Mouse (Mus musculus): Measurements from ENCODE around the gene Ndrg2. TPM values are rescaled to one million over a fixed set of nuclear protein-coding genes. Genes with fewer than 3 reads are reported as not detected.
A peak's percentile ranks its signal among the peaks of the same experiment; 100 is the strongest.

Gene Ndrg2
- polyA plus RNA-seq, 2 experiments, result 11.6 to 13.5 TPM

DNA sequence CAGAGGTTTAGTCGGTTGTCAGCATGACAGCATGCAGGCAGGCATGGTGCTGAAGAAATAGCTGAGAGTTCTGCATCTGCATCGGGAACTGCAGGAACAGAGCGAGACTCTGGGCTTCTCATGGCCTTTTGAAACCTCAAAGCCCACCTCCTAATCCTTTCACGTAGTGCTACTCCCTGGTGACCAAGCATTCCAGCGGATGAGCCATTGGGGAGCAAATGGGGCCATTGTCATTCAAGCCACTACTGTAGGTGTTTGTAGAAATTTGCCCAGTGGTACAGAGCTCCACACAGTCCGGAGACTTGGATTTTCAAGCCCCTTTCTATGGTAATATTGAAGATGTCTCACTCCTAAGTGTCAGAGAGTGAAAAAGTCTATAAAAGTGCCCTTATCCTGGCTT lies 27.9 kb downstream of the Ndrg2 start:
- no peaks in the 10 kb centered on the region for H3K9me3 ChIP-seq (ENCODE audit: control insufficient read depth, low read length)
- H3K27ac ChIP-seq, result no peak overlapping the region
- peak overlapping the region in 1 of 2 experiments; percentile 79; a peak in 2 of 4 replicates for H3K4me3 ChIP-seq (ENCODE audit: insufficient read depth in 1 of 2, low read depth in 2 of 2, low read length in 2 of 2)
- TF ChIP-seq CTCF (IDR thresholded peaks at IDR 0.05; ENCODE audit: low read depth), result no peak
- H3K4me1 ChIP-seq (replicated peaks; ENCODE audit: control insufficient read depth in 2 of 2, insufficient read depth in 2 of 2, low read length in 1 of 2), result peaks cover 6 to 11% of the 10 kb centered on the region in 2 experiments
- H3K4me2 ChIP-seq (ENCODE audit: low read depth), result peak overlapping the region; percentile 96
- no peak for DNase-seq (ENCODE audit: low read depth in 3 of 3, low spot score in 3 of 3)
- no peak overlapping the region for H3K9ac ChIP-seq (replicated peaks)
- H3K27me3 ChIP-seq (ENCODE audit: control insufficient read depth, insufficient read depth, low read length), result no peaks in the 10 kb centered on the region
- H3K36me3 ChIP-seq (replicated peaks; ENCODE audit: control insufficient read depth, insufficient read depth, low read depth), result no peaks in the 10 kb centered on the region; the same call in 1 of the 2 replicates
- no peak for ATAC-seq (ENCODE audit: insufficient read depth)
- 70% methylated on average over 6 of the region's 6 CpGs for WGBS (ENCODE audit: insufficient replicate concordance)

- peak within 1 kb of the TSS; percentile 79 to 90 for H3K4me3 ChIP-seq (ENCODE audit: insufficient read depth in 1 of 2, low read depth in 2 of 2, low read length in 2 of 2)
- ATAC-seq (ENCODE audit: insufficient read depth), result peak; percentile 99
- H3K9me3 ChIP-seq (ENCODE audit: control insufficient read depth, low read length), result no peaks in the 10 kb centered on the region
- TF ChIP-seq EP300 (IDR thresholded peaks at IDR 0.05; ENCODE audit: low read depth) (no peak), CTCF (IDR thresholded peaks at IDR 0.05; ENCODE audit: low read depth) (no peak)
- H3K27ac ChIP-seq, result peak within 1 kb of the TSS; percentile 1; the same call in 1 of the 2 replicates
- DNase-seq (ENCODE audit: low read depth in 3 of 3, low spot score in 3 of 3), result peak; percentile 83 to 90 (median 89)
- under 1% methylated on average over 43 of the region's 43 CpGs for WGBS (ENCODE audit: insufficient replicate concordance)
- H3K27me3 ChIP-seq (ENCODE audit: control insufficient read depth, insufficient read depth, low read length), result no peaks in the 10 kb centered on the region
- no peaks in the 10 kb centered on the region for H3K36me3 ChIP-seq (replicated peaks; ENCODE audit: control insufficient read depth, insufficient read depth, low read depth)
- peak within 1 kb of the TSS; percentile 96 for H3K4me2 ChIP-seq (ENCODE audit: low read depth)
- peak within 1 kb of the TSS; percentile 55 for H3K9ac ChIP-seq (replicated peaks)
- H3K4me1 ChIP-seq (replicated peaks; ENCODE audit: control insufficient read depth in 2 of 2, insufficient read depth in 2 of 2, low read length in 1 of 2), result peaks cover 6 to 11% of the 10 kb centered on the region in 2 experiments
Measured at GRCm38 (mm10) chr14:51884598-51885331, 29.2 kb downstream of the Ndrg2 start, which contains the start of gene Mettl17. TSS of gene Mettl17 (plus strand) at chr14:51884842.

GRCm38 (mm10) chr14:51884031-51884544 lies 29.9 kb downstream of the Ndrg2 start:
- Histone ChIP-seq H3K4me1 (replicated peaks; ENCODE audit: control insufficient read depth in 2 of 2, insufficient read depth in 2 of 2, low read length in 1 of 2) (peaks cover 6 to 11% of the 10 kb centered on the region in 2 experiments), H3K9ac (replicated peaks) (no peak overlapping the region), H3K9me3 (ENCODE audit: control insufficient read depth, low read length) (no peaks in the 10 kb centered on the region), H3K27me3 (ENCODE audit: control insufficient read depth, insufficient read depth, low read length) (no peaks in the 10 kb centered on the region), H3K4me3 (ENCODE audit: insufficient read depth in 1 of 2, low read depth in 2 of 2, low read length in 2 of 2) (peak overlapping the region; percentile 79 to 90; a peak in 3 of 4 replicates), H3K36me3 (replicated peaks; ENCODE audit: control insufficient read depth, insufficient read depth, low read depth) (no peaks in the 10 kb centered on the region), H3K4me2 (ENCODE audit: low read depth) (peak overlapping the region; percentile 96), H3K27ac (no peak overlapping the region)
- WGBS (ENCODE audit: insufficient replicate concordance), result 2% methylated on average over 14 of the region's 14 CpGs
- TF ChIP-seq EP300 (IDR thresholded peaks at IDR 0.05; ENCODE audit: low read depth) (no peak), CTCF (IDR thresholded peaks at IDR 0.05; ENCODE audit: low read depth) (no peak)
- ATAC-seq (ENCODE audit: insufficient read depth) (peak; percentile 14; the same call in 1 of the 2 replicates), DNase-seq (ENCODE audit: low read depth in 3 of 3, low spot score in 3 of 3) (no peak)

- ATAC-seq (ENCODE audit: insufficient read depth) (no peak), DNase-seq (ENCODE audit: low read depth in 3 of 3, low spot score in 3 of 3) (peak; percentile 45 to 65 (median 49))
- TF ChIP-seq CTCF (IDR thresholded peaks at IDR 0.05; ENCODE audit: low read depth), result peak; percentile 64
- TF ChIP-seq EP300 (IDR thresholded peaks at IDR 0.05; ENCODE audit: low read depth), result no peak
- H3K4me2 ChIP-seq (ENCODE audit: low read depth), result peak overlapping the region; percentile 96
- H3K27me3 ChIP-seq (ENCODE audit: control insufficient read depth, insufficient read depth, low read length), result no peaks in the 10 kb centered on the region
- peaks cover 6 to 11% of the 10 kb centered on the region in 2 experiments for H3K4me1 ChIP-seq (replicated peaks; ENCODE audit: control insufficient read depth in 2 of 2, insufficient read depth in 2 of 2, low read length in 1 of 2)
- H3K9ac ChIP-seq (replicated peaks), result no peak overlapping the region
- no peak overlapping the region for H3K27ac ChIP-seq
- peak overlapping the region; percentile 79 to 90; a peak in 2 of 4 replicates for H3K4me3 ChIP-seq (ENCODE audit: insufficient read depth in 1 of 2, low read depth in 2 of 2, low read length in 2 of 2)
- WGBS (ENCODE audit: insufficient replicate concordance), result 1% methylated on average over 4 of the region's 4 CpGs
- no peaks in the 10 kb centered on the region for H3K36me3 ChIP-seq (replicated peaks; ENCODE audit: control insufficient read depth, insufficient read depth, low read depth)
- no peaks in the 10 kb centered on the region for H3K9me3 ChIP-seq (ENCODE audit: control insufficient read depth, low read length)
Measured at GRCm38 (mm10) chr14:51883527-51884030, 30.4 kb downstream of the Ndrg2 start.

GRCm38 (mm10) chr14:51877517-51877916 lies 36.4 kb downstream of the Ndrg2 start:
- H3K9me3 ChIP-seq (ENCODE audit: control insufficient read depth, low read length), result no peaks in the 10 kb centered on the region
- 50% methylated on average over 3 of the region's 3 CpGs for WGBS (ENCODE audit: insufficient replicate concordance)

More at GRCm38 (mm10) chr14:51877517-51877916, 36.4 kb downstream of the Ndrg2 start:
- Histone ChIP-seq H3K4me3 (ENCODE audit: insufficient read depth in 1 of 2, low read depth in 2 of 2, low read length in 2 of 2) (no peak overlapping the region), H3K4me2 (ENCODE audit: low read depth) (no peak overlapping the region), H3K27me3 (ENCODE audit: control insufficient read depth, insufficient read depth, low read length) (no peaks in the 10 kb centered on the region), H3K27ac (no peak overlapping the region), H3K36me3 (replicated peaks; ENCODE audit: control insufficient read depth, insufficient read depth, low read depth) (no peaks in the 10 kb centered on the region), H3K9ac (replicated peaks) (no peak overlapping the region), H3K4me1 (replicated peaks; ENCODE audit: control insufficient read depth in 2 of 2, insufficient read depth in 2 of 2, low read length in 1 of 2) (no peaks in the 10 kb centered on the region)
- ATAC-seq (ENCODE audit: insufficient read depth) (no peak), DNase-seq (ENCODE audit: low read depth in 3 of 3, low spot score in 3 of 3) (no peak)
- TF ChIP-seq EP300 (IDR thresholded peaks at IDR 0.05; ENCODE audit: low read depth) (no peak), CTCF (IDR thresholded peaks at IDR 0.05; ENCODE audit: low read depth) (no peak)

Measured in liver, embryonic 14.5 days (tissue).